Mouse (Mus musculus) granulocyte monocyte progenitor cell, adult 5-6 weeks (primary cell): ENCODE measurements around the gene Lmo3. TPM values are rescaled to one million over a fixed set of nuclear protein-coding genes. Genes with fewer than 3 reads are reported as not detected.

Experiments used
- ATAC-seq: replicated peaks from 2 replicates; pipeline ENCODE4 v1.8.0; 2016; ENCODE audit warnings: mild to moderate bottlenecking, moderate TSS enrichment, inconsistent platforms; ENCODE audit not compliant: poor library complexity, severe bottlenecking
- total RNA-seq, 2 experiments: library from RNA; stranded (forward) in 1 of 2; stranded (reverse) in 1 of 2; fragments of 200-712, 200-1000 nt in 1 of 2; fragments of >200 nt in 1 of 2; fragmentation: Nextera tagmentation in 1 of 2; gene quantifications; 2 replicates each; pipeline ENCODE4 v1.2.3; 2014 to 2017

Lmo3 gene
- total RNA-seq, 2 experiments from 2014 or later: not detected

DNA sequence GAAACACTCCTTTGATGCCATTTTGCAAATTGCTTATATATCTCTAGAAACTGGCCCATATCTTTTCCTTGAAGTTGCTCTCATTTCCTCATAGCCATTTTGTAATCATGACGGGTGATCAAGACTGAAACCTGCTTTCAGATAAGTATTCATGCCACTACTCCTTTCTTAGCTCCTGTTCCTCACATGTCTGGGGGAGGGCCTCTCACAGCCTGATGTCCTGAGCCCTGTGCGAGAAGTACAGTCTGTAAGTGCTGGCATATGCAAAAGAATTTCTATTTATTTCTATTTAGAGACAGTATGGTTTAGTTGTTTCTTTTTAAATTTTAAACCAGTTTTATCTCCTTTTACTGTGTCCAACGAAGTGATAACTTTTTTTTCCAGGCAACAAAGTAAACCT lies 256.6 kb downstream of the Lmo3 start:
- no peak for ATAC-seq

DNA sequence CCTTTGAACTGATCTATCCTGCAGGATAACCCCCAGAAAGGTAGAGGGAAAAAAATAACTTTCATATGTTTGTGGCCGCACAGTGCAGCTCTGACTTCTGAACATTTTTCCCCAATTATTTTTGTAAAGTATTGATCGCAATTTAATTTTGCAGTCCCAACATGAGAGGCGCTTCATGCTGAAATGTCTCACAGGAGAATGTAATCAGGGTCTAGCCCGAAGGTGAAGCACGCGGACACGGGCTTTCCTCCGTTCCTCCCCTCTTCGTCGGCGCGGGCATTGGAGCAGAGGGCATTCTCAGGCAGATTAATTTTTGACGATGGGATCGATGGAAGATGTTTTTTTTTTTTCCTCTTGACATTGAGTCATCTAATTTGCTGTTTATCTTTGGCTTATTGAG lies 258.4 kb downstream of the Lmo3 start:
- ATAC-seq: no peak

DNA sequence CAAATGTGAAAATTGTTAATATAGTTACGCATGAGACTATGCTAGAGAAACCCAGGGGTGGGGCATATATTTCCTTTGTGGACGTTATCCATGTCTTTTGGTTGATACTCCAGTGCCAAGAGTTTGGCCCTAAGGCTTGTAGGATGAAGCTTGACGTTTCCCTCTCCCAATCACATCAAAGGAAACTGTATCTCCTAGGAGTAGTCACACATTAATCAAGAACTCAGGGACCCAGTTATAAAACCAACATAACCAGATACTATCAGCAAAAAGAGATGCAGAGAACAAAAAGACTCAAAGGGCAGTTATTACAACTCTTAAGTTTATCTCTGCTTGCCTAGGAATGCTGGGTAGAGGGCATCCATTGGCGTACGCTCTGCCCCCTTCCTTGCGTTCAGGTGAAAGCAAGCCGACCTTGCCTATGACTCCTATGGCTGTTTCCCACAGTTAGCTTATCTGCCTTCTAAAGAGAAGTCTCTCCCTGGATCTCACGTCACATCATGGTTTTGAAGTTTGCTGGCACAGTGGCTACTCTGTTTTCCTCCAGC lies 261.5 kb downstream of the Lmo3 start:
- ATAC-seq: no peak

Other genes starting within 250 kb of the Lmo3 start
- not detected in 2 replicates for gene Igbp1b, start 76.6 kb upstream of the Lmo3 start, total RNA-seq (2014; fragmentation: Nextera tagmentation)
- gene Igbp1b, start 76.6 kb upstream of the Lmo3 start, total RNA-seq (2017): not detected in 2 replicates